Mouse (Mus musculus) forelimb bud, embryonic 11.5 days (tissue): ENCODE measurements around the gene Tbc1d16.

Experiments used
- DNase-seq: peaks from one replicate; pipeline ENCODE4 v3.0.0-alpha.2; 2012; ENCODE audit warnings: low read depth, low spot score

Tbc1d16 gene

DNA sequence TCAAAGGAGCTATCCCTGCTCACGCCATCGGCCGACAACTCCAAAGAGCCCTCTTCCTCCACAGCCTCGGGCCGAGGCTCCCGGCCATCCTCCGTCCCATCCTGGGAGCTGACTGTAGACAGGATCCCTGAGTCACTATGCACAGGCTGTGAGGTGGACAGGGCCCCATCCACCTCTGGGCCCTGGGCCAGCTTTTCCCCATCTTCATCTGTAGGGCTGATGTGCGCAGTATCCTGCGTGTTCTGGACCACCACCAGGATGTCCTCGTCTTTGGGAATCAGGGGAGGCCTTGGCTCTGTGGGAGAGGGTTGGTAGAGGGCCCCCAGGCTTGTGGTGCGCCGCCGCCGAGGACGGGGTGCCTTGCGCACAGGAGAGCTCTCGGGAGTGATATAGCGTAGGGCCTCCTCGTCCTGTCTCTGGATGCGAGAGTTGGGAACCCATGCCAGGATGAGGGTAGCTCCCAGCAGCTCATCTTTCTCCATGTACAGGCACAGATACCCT lies 19.4 kb downstream of the Tbc1d16 start:
- no peak for DNase-seq

DNA sequence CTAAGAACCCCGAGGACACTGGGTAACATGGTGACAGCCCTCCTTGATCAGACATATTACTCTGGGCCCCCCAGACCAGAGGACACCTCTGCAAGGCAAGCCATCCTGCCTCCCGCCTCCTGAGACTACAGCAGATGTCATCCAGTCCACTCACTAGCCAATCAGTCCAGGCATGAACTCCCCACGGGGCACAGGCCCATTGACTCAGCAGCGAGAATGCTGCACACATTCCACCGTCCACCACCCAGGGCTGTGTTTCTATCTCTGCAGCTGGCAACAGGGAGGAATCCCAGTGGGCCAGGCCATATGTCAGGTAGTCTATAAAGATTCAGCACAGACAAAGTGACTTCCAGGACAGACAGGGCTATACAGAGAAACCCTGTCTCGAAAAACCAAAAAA lies 20.3 kb downstream of the Tbc1d16 start:
- no peak for DNase-seq

DNA sequence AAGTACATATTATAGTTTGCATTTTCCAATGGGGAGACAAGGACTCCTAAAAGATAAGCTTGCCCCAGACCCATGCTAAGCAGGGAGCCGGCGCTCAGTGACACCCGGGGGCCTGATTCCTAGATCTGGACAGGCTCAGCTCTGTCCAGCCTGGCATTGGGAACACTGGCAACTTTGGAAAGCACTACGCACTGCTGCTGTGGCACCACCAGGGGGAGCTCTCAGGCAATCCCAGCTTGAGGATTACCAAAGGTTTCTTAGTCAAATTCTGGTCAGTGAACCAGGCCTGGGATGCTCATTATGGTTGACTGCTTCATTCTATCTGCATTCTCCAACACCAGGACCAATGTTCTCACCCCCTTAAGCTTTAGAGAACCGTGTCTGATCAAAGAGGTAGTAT lies 21.7 kb downstream of the Tbc1d16 start:
- DNase-seq, result peak; percentile 68

DNA sequence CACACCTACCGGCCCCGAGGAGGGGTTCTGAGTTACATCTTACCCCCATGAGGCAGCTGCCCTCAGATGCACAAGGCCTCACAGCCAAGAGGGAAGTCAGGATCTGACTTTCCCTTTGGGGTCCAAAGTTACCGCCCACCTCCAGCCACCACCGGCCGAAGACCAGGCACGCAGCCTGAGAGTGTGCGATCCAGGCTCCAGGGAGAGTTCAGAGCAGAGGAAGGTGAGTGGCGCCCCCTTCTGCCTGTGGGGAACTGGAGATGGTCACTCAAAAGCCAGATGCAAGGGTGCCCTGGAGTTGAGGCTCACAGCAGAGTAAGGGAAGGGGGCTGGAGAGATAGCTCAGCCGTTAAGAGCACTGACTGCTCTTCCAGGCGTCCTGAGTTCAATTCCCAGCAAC lies 22.6 kb downstream of the Tbc1d16 start:
- no peak for DNase-seq

DNA sequence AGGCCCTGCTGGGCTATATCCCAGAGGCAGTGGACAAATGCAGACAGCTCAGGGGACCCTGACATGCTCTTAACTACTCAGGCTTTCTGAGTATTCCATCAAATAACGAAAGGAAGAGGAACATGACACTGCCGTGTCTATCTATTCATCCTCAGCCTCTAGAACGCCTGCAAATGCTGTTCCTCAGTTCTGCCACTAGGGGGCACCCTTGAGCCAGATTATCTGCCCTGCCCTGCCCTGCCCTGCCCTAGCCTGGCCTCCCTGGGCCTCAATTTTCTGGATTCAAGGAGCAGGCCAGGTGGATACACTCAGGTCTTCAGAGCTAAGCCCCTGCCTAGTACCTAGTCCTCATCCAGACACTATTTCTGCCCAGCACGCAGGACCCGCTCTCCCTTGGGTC lies 24.9 kb downstream of the Tbc1d16 start:
- no peak for DNase-seq

DNA sequence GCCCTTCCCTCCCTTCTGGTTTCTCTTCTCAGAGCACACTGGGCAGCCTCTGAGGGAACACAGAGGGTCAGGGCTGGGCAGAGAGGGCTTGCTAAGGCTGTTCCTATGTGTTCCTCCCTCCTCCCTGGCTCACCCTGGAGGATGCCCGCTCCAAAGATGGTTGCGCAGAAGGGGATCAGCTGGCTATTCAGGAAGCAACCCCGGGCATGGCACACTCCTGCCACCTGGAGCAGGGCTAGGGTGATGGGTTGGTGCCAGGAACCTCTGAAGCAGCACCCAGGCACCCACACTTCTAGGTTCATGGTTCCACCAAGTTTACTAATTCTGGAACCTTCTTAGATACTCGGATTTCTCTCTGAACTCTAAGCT lies 29.1 kb downstream of the Tbc1d16 start:
- DNase-seq, result no peak

DNA sequence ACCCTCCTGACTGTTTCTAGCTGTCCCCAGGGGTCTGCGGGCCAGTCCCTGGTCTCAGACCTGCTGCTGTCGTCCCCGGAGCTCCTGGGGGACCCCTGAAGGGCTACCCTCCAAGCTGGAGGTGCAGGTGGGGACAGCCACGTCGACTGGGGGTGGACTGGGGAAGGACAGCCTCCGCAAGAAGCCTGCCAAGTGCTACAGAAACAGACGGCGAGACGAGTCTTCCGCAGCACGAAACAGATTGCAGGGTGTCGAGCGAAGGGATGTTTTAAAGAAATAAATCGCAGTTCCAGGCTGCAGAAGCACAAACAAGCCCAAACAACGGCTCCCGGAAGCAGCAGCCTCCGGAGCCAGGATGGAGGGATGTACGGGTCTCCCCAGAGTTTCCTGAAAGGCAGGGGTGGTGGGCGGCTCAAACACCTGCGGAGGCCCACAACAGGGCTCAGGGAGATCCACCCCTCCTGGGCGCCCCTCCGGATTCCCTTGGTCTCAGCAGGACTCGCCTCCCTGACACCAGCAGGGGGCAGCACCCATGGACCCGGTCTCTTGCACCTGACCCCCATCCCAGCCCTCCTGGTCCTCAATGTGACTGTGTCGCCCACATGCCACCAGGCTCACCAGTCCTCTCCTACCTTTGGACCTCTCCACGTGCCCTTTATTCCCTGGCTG lies 29.6 kb downstream of the Tbc1d16 start:
- DNase-seq, result no peak

DNA sequence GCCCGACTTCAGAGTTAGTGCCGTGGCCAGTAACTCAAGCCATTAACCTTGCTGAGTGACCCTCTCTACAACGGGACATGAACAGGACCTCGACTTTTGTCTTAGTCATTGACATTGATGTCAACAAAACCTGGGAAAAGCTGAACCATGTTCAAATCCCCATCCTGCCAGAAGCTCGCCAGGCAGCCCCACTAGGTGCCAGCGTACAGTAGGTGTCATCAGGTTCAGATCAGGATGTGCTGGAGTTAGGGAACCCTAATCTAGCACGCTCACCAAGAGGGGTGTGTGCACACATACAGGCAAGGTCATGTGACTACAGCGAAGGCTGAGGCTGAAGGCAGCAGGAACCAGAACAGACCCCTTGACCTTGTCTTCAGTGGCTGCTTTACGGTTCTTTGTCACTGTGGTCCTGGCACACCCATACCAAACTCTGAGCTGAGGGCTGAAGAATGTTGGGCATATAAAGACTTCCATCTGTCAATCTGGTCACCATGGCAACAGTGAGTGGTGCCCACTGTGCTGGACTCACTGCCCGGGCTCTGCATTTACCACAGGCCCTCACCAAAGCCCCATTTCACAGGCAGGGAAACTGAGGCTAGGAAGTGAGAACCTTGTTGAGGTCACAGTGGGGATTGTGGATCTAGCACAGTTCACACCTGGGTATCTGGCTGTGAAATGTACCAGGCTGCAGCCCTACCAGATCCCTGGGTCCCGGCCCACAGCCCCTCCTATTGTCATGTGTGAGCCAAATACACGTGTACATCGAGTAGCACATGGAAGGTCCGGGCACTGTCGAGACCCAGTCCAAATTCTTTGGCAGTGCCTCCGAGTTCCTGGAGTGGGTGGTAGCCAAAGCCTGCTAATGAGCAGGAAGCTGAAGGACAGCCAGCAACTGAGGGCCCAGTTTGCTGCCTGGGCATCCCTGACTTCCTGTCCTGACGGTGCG lies 30.4 kb downstream of the Tbc1d16 start:
- DNase-seq, result no peak

DNA sequence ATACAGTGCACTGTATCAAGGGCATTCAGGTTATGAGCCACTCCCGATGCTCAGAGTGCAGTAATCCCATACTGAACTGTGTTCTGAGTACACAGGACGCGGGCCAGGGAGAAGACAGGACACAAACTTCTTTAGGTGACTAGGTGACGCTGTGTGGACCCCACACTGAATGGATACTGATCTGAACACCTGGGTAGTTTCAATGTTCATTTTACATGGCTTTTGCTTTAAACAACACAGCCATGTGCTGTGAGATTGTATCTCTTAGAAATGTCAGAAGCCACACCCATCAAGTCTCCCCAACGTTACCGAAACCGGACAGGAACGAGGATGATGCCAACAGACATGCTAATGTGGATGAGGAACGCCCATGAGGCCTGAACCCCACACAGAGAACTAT lies 35.7 kb downstream of the Tbc1d16 start:
- no peak for DNase-seq

DNA sequence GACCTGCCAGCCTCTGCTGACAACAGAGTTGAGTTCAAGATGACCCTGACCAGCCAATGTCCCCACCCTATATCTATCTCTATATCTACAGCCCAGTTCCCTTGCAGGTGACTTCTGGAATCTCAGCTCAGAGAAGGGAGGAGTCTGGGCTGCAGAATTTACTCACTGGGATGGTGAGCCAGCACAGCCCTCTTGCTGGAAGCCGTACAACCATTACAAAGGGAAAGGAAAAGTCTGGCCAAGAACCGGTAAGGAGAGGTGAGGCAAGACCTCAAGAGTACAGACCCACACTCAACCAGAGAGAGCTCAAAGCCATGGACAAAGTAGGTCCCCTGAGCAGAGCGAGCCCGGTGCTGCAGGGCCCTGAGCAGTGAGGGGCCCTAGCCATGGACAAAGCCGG lies 36.1 kb downstream of the Tbc1d16 start:
- no peak for DNase-seq

DNA sequence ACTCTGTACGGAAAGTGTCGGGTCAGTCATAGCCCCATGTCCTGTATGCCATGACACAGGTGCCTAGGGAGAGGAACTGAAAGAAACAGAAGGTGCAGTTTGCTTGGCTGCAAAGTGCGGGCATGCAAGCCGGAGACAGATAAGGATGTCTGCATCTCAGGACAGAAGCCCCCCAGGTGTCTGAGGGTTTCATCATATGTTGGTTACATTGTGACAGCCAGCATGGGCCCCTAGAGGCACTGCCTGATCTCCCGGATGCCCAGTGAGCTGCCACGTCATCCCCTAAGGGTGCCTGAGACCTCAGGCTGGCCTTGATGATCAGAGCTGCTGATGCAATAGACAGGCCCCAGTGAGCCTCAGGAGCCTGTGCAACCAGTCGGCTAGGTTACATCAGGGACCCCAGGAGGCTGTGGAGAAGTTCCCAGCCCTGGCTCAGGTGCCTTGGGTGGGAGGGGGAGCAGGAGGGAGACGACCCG lies 36.7 kb downstream of the Tbc1d16 start:
- no peak for DNase-seq

DNA sequence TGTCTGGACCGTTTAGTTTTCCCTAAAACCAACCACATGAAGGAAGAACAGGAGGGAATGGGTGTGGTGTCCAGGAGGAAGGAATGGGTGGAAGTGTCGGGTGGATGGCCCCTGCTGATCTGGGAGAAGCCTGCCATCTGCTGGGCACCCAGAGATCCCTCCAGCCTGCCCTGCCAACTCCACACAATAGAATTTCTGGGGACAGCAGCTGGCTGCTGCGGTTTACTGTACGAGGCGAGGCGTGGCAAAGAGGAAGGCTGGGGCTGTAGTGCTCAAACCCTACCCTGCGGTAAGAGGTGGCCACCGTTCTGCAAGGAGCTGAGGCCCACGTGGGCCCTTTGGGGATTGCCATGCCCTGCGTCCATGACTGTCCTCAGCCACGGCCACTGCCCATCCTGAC lies 37.8 kb downstream of the Tbc1d16 start:
- DNase-seq, result peak; percentile 62

DNA sequence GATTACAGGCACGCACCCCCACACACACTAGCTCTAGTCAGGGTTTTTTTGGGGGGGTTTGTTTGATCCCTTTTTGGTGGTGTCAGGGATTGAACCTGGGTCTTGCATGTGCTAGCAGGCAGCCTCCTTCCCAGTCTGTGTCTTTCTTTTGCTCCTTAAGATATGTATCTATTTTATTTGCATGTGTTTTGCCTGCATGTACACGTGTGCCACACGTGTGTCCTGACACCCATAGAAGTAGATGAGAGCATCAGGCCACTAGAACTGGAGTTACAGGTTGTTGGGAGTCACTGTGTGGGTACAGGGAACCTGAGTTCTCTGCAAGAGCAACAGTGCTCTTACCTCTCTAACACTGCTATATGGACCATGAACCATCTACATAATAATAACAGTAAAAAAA lies 39.0 kb downstream of the Tbc1d16 start:
- DNase-seq, result no peak

DNA sequence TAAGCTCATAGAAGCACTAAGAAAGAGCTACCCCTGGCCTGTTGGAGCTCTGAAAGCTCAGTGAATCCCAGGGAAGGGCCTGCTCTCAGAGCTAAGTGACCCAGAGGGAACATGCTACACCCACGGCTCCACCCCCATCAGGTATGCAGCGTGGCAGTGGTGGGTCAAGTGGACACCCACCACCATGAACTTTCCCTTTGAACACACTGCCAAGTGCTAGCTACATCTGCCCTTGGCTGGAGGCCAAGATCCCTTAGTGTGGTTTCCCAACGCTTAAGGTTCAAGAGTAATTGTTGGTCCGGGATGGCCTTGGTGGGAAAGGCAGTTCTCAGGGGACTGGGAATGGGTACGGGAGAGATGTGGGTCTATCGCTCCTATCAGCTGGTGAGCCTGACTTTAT lies 39.9 kb downstream of the Tbc1d16 start:
- DNase-seq, result no peak

DNA sequence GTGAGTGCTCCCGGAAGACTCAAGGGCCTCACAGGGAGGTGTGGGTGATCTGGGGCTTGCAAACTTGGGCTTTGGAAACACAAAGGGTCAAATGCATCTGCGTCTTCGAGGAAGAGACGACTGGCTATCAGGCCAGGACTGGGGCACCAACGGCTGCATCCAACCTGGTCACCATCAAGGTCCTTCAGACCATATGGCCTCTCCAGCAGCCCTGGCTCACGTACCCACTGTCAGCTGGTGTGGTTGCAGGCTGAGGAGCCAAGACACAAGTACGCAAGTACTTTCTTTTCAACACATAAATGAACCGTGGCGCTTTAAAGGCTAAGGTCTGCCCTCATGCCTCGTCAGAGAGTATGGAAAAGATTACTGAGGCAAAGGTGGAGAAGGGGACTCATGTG lies 40.5 kb downstream of the Tbc1d16 start:
- DNase-seq, result no peak

DNA sequence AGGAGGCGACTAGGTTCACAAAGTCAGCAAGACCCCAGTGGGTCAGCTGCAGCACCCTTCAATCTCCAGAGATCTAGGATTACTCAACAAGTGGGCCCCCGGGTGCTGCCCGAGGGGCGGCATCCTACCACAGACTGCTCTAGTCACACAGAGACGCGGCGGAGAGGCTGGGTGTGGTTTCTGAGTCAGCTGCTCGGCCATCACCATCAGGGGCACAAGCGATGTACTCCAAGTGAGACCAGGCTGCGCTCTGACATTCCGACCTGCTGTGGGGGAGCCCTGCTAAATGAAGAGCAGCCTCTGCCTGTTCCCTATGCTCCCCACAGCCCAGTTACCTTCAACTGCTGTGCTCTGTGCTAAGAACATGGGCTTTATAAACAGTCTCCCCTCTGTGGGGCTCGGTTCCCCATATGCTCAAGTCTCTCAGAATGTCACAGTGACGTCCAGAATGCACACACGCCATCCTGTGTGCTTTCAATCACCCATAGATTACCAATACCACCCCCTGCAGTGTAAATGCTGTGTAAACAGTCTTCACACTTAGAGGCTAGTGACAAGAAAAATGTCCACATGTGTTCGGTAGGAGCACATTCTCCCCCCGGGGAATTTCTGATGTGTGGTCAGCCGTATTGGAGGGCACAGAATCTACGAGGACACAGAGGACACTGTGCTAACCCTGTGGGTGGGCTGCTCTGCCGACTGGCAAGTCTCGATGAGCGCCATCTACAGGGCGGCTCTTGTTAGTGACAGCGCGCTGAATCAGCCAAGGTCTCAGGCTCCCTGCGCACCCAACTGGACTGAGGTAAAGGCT lies 41.1 kb downstream of the Tbc1d16 start:
- peak; percentile 69 for DNase-seq

DNA sequence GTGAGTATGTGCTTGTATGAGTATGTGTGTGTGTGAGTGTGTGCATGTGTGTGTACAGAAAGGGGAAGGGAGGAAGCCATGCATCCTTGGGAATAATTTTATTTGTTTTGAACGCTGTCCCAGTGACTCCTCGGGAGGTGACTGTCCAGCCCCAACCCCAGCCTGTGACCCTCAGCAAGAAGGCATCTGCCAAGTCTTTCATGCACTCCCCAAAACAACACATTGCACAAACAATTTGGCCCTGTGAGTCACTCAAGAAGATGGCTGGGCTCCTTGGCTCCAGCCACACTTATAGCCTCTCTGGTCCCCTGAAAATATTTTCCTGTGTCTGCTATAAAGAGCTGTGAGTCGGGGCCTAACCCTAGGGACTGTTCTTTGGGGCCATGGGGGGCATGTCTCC lies 41.9 kb downstream of the Tbc1d16 start:
- DNase-seq, result no peak

DNA sequence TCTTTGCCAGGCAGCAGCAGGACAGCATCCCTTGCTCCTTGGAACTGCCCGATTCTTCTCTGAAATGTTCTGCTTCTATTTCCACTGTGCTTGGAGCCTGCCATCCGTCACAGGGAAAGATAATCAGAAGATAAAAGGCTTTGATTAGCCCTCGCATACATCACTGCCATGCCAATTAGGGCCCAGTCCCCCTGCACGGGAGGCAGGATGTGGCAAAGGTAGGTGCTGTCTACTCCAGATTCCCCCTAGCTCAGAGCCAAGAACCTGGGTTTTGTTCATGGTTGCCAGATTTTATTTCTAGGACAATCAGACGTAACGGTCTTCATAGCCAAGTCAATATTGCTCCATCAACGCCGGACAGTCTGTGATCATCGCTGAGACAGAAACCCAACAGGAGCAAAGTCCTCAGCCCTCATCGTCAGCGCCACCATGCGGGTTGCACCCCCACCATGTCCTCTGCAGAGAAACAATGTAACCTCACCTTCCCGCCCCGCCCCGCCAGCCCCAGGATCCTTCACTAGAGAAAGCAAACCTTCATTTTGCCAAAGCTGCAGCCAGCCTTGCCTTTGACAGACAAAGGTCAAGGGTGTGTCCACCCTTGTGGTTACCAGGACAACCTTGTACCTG lies 44.5 kb downstream of the Tbc1d16 start:
- DNase-seq, result no peak

DNA sequence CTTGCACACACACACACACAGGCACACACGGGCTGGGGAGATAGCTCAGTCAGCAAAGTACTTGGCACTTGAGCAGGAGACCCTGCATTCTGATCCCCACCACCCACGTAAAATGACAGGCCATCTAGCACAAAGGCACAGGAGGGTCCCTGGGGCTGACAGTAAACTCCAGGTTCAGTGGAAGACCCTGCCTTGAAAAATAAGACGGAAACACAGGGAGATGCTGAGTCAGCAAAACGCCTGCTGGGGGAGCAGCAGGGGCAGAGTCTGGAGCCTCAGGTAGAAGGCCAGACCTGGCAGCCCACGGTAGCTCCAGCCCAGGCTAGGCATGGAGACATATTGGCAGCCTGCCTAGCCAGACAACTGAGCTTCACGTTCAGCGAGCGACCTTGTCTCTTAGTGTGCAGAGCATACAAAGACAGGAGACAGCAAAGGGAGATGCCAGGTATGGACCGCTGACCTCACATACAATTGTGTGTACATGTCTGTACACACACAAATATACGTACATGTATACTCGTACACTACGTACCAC lies 46.4 kb downstream of the Tbc1d16 start:
- DNase-seq, result no peak

DNA sequence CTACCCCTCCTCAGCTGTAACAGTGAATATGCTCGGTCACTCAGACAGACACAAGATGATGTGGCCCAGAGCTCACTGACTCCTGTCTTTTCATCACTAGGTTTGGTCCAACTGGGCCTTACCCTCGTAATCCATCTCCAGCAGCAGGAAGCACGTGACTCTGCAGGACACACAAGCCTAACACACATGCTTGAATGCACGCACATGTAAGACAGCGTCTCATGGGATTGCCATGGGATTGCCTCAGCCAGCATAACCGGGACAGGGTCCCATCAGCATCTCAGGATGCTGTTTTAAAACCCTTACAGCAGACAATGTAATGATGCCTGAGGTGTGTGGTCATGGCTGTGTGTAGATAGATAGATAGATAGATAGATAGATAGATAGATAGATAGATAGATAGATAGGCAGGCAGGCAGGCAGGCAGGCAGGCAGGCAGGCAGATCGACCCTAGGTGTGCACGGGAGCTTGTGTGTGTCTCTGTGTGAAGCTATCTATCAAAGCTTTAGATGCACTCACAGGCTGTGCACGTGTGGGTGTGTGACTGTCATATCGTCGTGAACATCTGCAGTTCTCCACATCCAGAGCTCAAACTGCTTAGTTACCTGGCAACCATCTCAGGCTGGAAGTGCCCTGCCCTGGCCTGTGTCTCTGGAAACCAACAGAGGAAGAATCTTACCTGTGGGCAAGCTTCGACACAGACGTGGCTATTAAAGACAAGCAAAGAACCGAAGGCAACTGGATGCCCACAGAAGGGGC lies 47.3 kb downstream of the Tbc1d16 start:
- no peak for DNase-seq

DNA sequence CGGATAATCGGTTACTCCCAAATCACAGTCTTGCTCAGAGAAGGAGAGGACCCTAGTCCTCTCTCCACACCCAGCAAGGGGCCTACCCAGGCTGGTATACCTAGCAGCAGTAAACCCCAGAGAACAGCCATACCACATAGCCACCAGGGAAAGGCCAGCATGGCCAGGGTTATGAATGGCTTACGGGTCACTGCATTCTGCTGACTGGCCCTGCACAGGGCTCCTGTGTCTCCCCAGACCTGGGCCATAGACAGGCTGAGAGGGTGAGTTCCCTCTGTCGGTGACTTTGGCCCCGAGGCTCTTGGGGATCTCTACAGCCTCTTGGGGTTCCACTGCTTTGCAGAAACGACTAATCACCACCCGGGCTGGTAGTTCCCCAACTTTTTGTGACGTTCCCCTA lies 50.0 kb downstream of the Tbc1d16 start:
- DNase-seq, result no peak
